Mouse (Mus musculus) thymus, adult 2 months (tissue): ENCODE measurements around the gene Mfsd12.

Experiments used
- CTCF ChIP-seq: fragments of 200-500 bp; IDR thresholded peaks from 2 replicates; pipeline ENCODE4 v1.5.1; 2012; ENCODE audit warnings: mild to moderate bottlenecking, control low read depth, low read length, moderate library complexity, borderline replicate concordance; ENCODE audit not compliant: control insufficient read depth, poor library complexity, insufficient read depth; ENCODE audit errors: extremely low read depth
- POLR2A ChIP-seq: fragments of 200-500 bp; IDR thresholded peaks from 2 replicates; pipeline ENCODE4 v1.6.1; 2012; ENCODE audit warnings: mild to moderate bottlenecking, low read length, control low read depth, moderate library complexity; ENCODE audit not compliant: control insufficient read depth, poor library complexity, insufficient read depth; ENCODE audit errors: extremely low read depth

- TF ChIP-seq CTCF (no peak), POLR2A (peak; percentile 12; the same call in 1 of the 2 replicates)
Measured at GRCm38 (mm10) chr10:81330007-81330406, 27.3 kb upstream of the Mfsd12 start.
